Mouse (Mus musculus): ENCODE measurements around the gene Sema6b. TPM values are rescaled to one million over a fixed set of nuclear protein-coding genes. Genes with fewer than 3 reads are reported as not detected.

Sema6b gene
- polyA plus RNA-seq (2015; fragmentation: Nextera tagmentation; extraction: Ambion mirVana), result 12.3 and 16.2 TPM in 2 replicates

GRCm38 (mm10) chr17:56139858-56140595 is at the start of gene Sema6b:
Gene Sema6b, minus strand, starts transcription at chr17:56140343.
- peaks cover 55% of the 10 kb centered on the region for H3K4me1 ChIP-seq
- WGBS, result 1% methylated on average over 79 of the region's 79 CpGs
- no peaks in the 10 kb centered on the region for H3K36me3 ChIP-seq
- peak within 1 kb of the TSS; percentile 90 for H3K4me3 ChIP-seq (replicated peaks)
- peak; percentile 55 for ATAC-seq (ENCODE audit: low FRiP score)
- H3K9ac ChIP-seq (replicated peaks), result peak within 1 kb of the TSS; percentile 91
- H3K9me3 ChIP-seq (replicated peaks), result no peaks in the 10 kb centered on the region
- H3K27me3 ChIP-seq (replicated peaks), result peaks cover 8% of the 10 kb centered on the region
- H3K4me2 ChIP-seq, result peak within 1 kb of the TSS; percentile 76
- peak within 1 kb of the TSS; percentile 84 for H3K27ac ChIP-seq (replicated peaks)

GRCm38 (mm10) chr17:56185281-56186141 is 45.4 kb upstream of the Sema6b start:
- Histone ChIP-seq H3K9ac (replicated peaks) (no peak overlapping the region), H3K9me3 (replicated peaks) (no peaks in the 10 kb centered on the region), H3K27me3 (replicated peaks) (no peaks in the 10 kb centered on the region), H3K4me1 (peaks cover 36% of the 10 kb centered on the region), H3K36me3 (peaks cover 55% of the 10 kb centered on the region), H3K4me3 (replicated peaks) (no peak overlapping the region), H3K27ac (replicated peaks) (peak overlapping the region; percentile 66), H3K4me2 (peak overlapping the region; percentile 83)
- WGBS, result 24% methylated on average over 11 of the region's 11 CpGs
- ATAC-seq (ENCODE audit: low FRiP score), result no peak

DNA sequence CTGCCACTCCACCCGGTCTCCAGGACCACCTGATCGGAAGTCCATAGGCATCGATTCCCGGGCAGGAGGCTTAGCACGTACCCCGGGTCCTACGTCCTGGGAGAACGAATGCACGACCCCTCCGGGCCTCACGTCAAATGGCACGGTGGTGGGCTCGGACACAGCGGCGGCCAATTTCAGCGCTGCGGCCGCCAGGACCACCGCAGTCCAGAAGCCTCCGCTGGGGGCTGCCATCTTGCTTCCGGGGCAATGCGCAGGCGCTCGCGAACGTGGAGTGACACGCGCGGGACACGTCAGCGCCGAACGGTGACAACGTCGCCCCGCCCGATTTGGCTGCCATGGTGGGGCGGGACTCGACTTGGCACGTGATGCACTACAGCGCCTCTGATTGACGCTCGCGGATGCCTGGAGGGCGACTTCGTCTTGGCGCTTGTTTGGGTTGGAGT is 43.5 kb upstream of the Sema6b start, which contains the start of gene Mydgf:
Mydgf (minus strand) TSS at position 263 of the 446 bp plus-strand sequence.
- WGBS, result under 1% methylated on average over 47 of the region's 47 CpGs
- H3K9me3 ChIP-seq (replicated peaks), result no peaks in the 10 kb centered on the region
- H3K36me3 ChIP-seq, result peaks cover 57% of the 10 kb centered on the region
- peaks cover 36% of the 10 kb centered on the region for H3K4me1 ChIP-seq
- H3K27me3 ChIP-seq (replicated peaks), result no peaks in the 10 kb centered on the region
- peak within 1 kb of the TSS; percentile 83 for H3K4me2 ChIP-seq
- H3K4me3 ChIP-seq (replicated peaks), result peak within 1 kb of the TSS; percentile 92
- peak within 1 kb of the TSS; percentile 83 for H3K9ac ChIP-seq (replicated peaks)
- peak within 1 kb of the TSS; percentile 76 for H3K27ac ChIP-seq (replicated peaks)
- peak; percentile 96 for ATAC-seq (ENCODE audit: low FRiP score)

GRCm38 (mm10) chr17:56182975-56183657 is 43.0 kb upstream of the Sema6b start:
- peak; percentile 48 for ATAC-seq (ENCODE audit: low FRiP score)
- WGBS, result 2% methylated on average over 14 of the region's 14 CpGs
- peaks cover 36% of the 10 kb centered on the region for H3K4me1 ChIP-seq
- H3K9ac ChIP-seq (replicated peaks), result peak overlapping the region; percentile 83
- H3K27me3 ChIP-seq (replicated peaks), result no peaks in the 10 kb centered on the region
- peak overlapping the region; percentile 92 for H3K4me3 ChIP-seq (replicated peaks)
- peaks cover 55% of the 10 kb centered on the region for H3K36me3 ChIP-seq
- H3K9me3 ChIP-seq (replicated peaks), result no peaks in the 10 kb centered on the region
- peak overlapping the region; percentile 83 for H3K4me2 ChIP-seq
- peak overlapping the region; percentile 76 for H3K27ac ChIP-seq (replicated peaks)

GRCm38 (mm10) chr17:56175416-56175815 is 35.3 kb upstream of the Sema6b start:
- no peak overlapping the region for H3K4me3 ChIP-seq (replicated peaks)
- H3K36me3 ChIP-seq, result peaks cover 54% of the 10 kb centered on the region
- H3K4me2 ChIP-seq, result no peak overlapping the region
- ATAC-seq (ENCODE audit: low FRiP score), result no peak
- H3K9me3 ChIP-seq (replicated peaks), result no peaks in the 10 kb centered on the region
- WGBS, result 97% methylated on average over 3 of the region's 3 CpGs
- peaks cover 11% of the 10 kb centered on the region for H3K4me1 ChIP-seq
- H3K9ac ChIP-seq (replicated peaks), result no peak overlapping the region
- H3K27ac ChIP-seq (replicated peaks), result no peak overlapping the region
- H3K27me3 ChIP-seq (replicated peaks), result no peaks in the 10 kb centered on the region

GRCm38 (mm10) chr17:56173401-56174046 is 33.4 kb upstream of the Sema6b start:
- ATAC-seq (ENCODE audit: low FRiP score), result no peak
- WGBS, result 64% methylated on average over 10 of the region's 10 CpGs

DNA sequence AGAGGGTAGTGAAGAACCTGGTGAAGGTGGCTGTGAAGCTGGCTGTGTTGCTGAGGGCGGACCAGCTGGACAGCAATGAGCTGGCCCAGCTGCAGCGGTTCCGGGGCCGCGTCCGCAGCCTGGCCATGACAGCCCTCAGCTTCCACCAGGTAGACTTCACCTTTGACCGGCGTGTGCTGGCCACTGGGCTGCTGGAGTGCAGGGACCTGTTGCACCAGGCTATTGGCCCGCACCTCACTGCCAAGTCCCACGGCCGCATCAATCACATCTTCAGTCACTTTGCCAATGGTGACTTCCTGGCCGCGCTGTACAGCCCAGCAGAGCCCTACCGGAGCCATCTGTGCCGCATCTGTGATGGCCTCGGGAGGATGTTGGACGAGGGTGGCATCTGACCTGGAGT is 31.7 kb upstream of the Sema6b start:
- Histone ChIP-seq H3K4me3 (replicated peaks) (no peak overlapping the region), H3K36me3 (peaks cover 22% of the 10 kb centered on the region), H3K4me2 (no peak overlapping the region), H3K9me3 (replicated peaks) (no peaks in the 10 kb centered on the region), H3K27ac (replicated peaks) (no peak overlapping the region), H3K27me3 (replicated peaks) (no peaks in the 10 kb centered on the region), H3K4me1 (peaks cover 15% of the 10 kb centered on the region), H3K9ac (replicated peaks) (no peak overlapping the region)
- no peak for ATAC-seq (ENCODE audit: low FRiP score)
- WGBS, result 93% methylated on average over 17 of the region's 17 CpGs

More at GRCm38 (mm10) chr17:56173401-56174046, 33.4 kb upstream of the Sema6b start:
- H3K4me1 ChIP-seq, result peaks cover 15% of the 10 kb centered on the region
- H3K36me3 ChIP-seq, result peaks cover 37% of the 10 kb centered on the region
- no peaks in the 10 kb centered on the region for H3K9me3 ChIP-seq (replicated peaks)
- no peak overlapping the region for H3K9ac ChIP-seq (replicated peaks)
- H3K4me2 ChIP-seq, result no peak overlapping the region
- no peak overlapping the region for H3K4me3 ChIP-seq (replicated peaks)
- H3K27ac ChIP-seq (replicated peaks), result no peak overlapping the region
- H3K27me3 ChIP-seq (replicated peaks), result no peaks in the 10 kb centered on the region

- no peak for ATAC-seq (ENCODE audit: low FRiP score)
- H3K36me3 ChIP-seq, result peaks cover 18% of the 10 kb centered on the region
- no peaks in the 10 kb centered on the region for H3K9me3 ChIP-seq (replicated peaks)
- 75% methylated on average over 9 of the region's 9 CpGs for WGBS
- peaks cover 15% of the 10 kb centered on the region for H3K4me1 ChIP-seq
- no peak overlapping the region for H3K27ac ChIP-seq (replicated peaks)
- no peak overlapping the region for H3K4me2 ChIP-seq
- no peak overlapping the region for H3K9ac ChIP-seq (replicated peaks)
- H3K27me3 ChIP-seq (replicated peaks), result no peaks in the 10 kb centered on the region
- H3K4me3 ChIP-seq (replicated peaks), result no peak overlapping the region
Measured at GRCm38 (mm10) chr17:56171456-56171855, 31.3 kb upstream of the Sema6b start.

DNA sequence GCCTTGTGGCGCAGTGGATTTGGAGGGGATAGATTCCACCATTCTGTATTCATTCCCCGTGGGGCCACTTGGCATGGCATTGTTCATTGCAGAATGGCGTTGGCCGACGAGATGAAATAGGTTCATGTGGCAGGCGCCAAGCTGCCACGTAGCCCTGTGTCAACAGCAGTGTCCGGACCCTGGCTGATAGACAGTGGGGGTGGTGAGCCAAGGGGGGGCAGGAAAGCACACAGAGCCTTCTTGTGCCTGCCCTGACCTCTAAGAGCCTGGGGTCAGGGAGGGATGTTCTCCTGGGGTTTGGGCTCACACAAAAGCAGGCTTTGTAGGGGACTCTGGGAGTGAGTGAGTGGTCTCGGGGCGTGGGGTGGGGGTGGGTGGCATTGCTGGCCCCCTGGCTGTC is 30.5 kb upstream of the Sema6b start:
- no peak for ATAC-seq (ENCODE audit: low FRiP score)
- Histone ChIP-seq H3K9me3 (replicated peaks) (no peaks in the 10 kb centered on the region), H3K4me1 (peaks cover 19% of the 10 kb centered on the region), H3K4me3 (replicated peaks) (no peak overlapping the region), H3K9ac (replicated peaks) (no peak overlapping the region), H3K36me3 (peaks cover 12% of the 10 kb centered on the region), H3K27ac (replicated peaks) (0 out of 2 replicates have a peak overlapping the region, but pooled peaks have one; percentile 33), H3K4me2 (no peak overlapping the region), H3K27me3 (replicated peaks) (no peaks in the 10 kb centered on the region)
- WGBS, result 24% methylated on average over 10 of the region's 10 CpGs

GRCm38 (mm10) chr17:56169830-56170229 is 29.7 kb upstream of the Sema6b start:
- no peak overlapping the region for H3K27ac ChIP-seq (replicated peaks)
- peaks cover 23% of the 10 kb centered on the region for H3K4me1 ChIP-seq
- 67% methylated on average over 6 of the region's 6 CpGs for whole genome bisulfite sequencing
- H3K4me3 ChIP-seq (replicated peaks), result no peak overlapping the region
- ATAC-seq (ENCODE audit: low FRiP score), result no peak
- H3K9ac ChIP-seq (replicated peaks), result no peak overlapping the region
- peaks cover 5% of the 10 kb centered on the region; the same call in 1 of the 2 replicates for H3K36me3 ChIP-seq
- H3K27me3 ChIP-seq (replicated peaks), result no peaks in the 10 kb centered on the region
- H3K4me2 ChIP-seq, result no peak overlapping the region
- no peaks in the 10 kb centered on the region for H3K9me3 ChIP-seq (replicated peaks)

DNA sequence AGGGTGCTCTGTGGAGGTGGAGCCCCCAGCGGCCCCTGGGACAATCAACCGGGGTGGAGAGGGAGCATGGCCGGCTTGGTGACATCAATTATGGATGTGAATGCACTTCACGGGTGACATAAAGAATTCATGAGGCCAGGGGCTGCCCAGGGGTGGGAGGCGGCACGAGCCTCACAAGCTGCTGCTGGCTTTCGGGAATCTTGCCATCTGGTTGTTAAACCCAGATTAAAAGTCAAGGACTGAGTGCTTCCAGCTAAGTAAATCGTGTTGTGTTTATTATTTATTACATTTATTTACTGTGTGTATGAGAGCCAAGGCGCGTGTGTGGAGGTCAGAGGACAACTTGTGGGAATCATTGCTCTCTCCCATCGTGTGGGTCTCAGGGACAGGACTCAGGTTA is 25.5 kb upstream of the Sema6b start:
- Histone ChIP-seq H3K27ac (replicated peaks) (0 out of 2 replicates have a peak overlapping the region, but pooled peaks have one; percentile 45), H3K9me3 (replicated peaks) (no peaks in the 10 kb centered on the region), H3K4me1 (peaks cover 37% of the 10 kb centered on the region), H3K27me3 (replicated peaks) (0 out of 2 replicates have a peak, but pooled peaks cover 6% of the 10 kb centered on the region), H3K4me3 (replicated peaks) (no peak overlapping the region), H3K36me3 (no peaks in the 10 kb centered on the region), H3K4me2 (no peak overlapping the region), H3K9ac (replicated peaks) (0 out of 2 replicates have a peak overlapping the region, but pooled peaks have one; percentile 14)
- 17% methylated on average over 11 of the region's 11 CpGs for WGBS
- no peak for ATAC-seq (ENCODE audit: low FRiP score)

All from neural tube, embryonic 15.5 days (tissue).